Mouse (Mus musculus) kidney, postnatal 0 days (tissue): ENCODE measurements around the gene Strn. TPM values are rescaled to one million over a fixed set of nuclear protein-coding genes. Genes with fewer than 3 reads are reported as not detected.

Experiments used
- ATAC-seq: fragments of 200-750 bp; cut with Nextera tagmentation; replicated peaks from 2 replicates; pipeline ENCODE4 v1.8.0; 2017; ENCODE audit warnings: low read depth, moderate number of reproducible peaks, moderate TSS enrichment, moderate library complexity; ENCODE audit not compliant: low FRiP score
- DNase-seq: peaks from one replicate; pipeline ENCODE4 v3.0.0-alpha.2; 2016; ENCODE audit warnings: low spot score
- H3K27ac ChIP-seq: fragments of 300-500 bp; sonication (generic); 2 replicates; pipeline ENCODE4 v1.5.1; 2014; ENCODE audit warnings: mild to moderate bottlenecking
- H3K27me3 ChIP-seq: fragments of 300-500 bp; sonication (generic); 2 replicates; pipeline ENCODE4 v1.6.1; 2014; ENCODE audit warnings: low read length, mixed read lengths; ENCODE audit not compliant: insufficient read depth
- H3K36me3 ChIP-seq: fragments of 300-500 bp; sonication (generic); 2 replicates; pipeline ENCODE4 v1.6.1; 2014; ENCODE audit warnings: low read length, mixed read lengths; ENCODE audit not compliant: insufficient read depth
- H3K4me1 ChIP-seq: fragments of 300-500 bp; sonication (generic); replicated peaks from 2 replicates; pipeline ENCODE4 v1.6.1; 2014; ENCODE audit warnings: antibody characterized with exemption, low read length, mixed read lengths; ENCODE audit not compliant: insufficient read depth
- H3K4me2 ChIP-seq: fragments of 300-500 bp; sonication (generic); 2 replicates; pipeline ENCODE4 v1.6.1; 2014; ENCODE audit warnings: mild to moderate bottlenecking, low read length, moderate library complexity, mixed read lengths
- H3K4me3 ChIP-seq: fragments of 300-500 bp; sonication (generic); replicated peaks from 2 replicates; pipeline ENCODE4 v1.5.1; 2014; ENCODE audit warnings: low read depth, low read length
- H3K9ac ChIP-seq: fragments of 300-500 bp; sonication (generic); 2 replicates; pipeline ENCODE4 v1.6.1; 2014; ENCODE audit warnings: low read depth, low read length
- H3K9me3 ChIP-seq: fragments of 300-500 bp; sonication (generic); replicated peaks from 2 replicates; pipeline ENCODE4 v1.6.1; 2016; ENCODE audit warnings: low read length, inconsistent platforms, mixed read lengths
- CTCF ChIP-seq: IDR thresholded peaks from 2 replicates; pipeline ENCODE4 v1.5.1; 2016; ENCODE audit warnings: antibody characterized with exemption, low read depth, mild to moderate bottlenecking, moderate library complexity
- WGBS: fragments of 180-500 bp; shearing (Covaris S2); extraction: QIAGEN DNeasy Blood & Tissue Kit; methylation state at CpG from one replicate; pipeline ENCODE4 v1.1.7; 2014; 5-methylcytosine and 5-hydroxymethylcytosine counted together
- polyA plus RNA-seq: library from polyadenylated mRNA; unstranded; fragments of >200 nt; fragmentation: Nextera tagmentation; extraction: Ambion mirVana; gene quantifications from 2 replicates; pipeline ENCODE4 v1.2.1, GENCODE M21; 2015

Gene Strn
- 3.5 and 3.7 TPM in 2 replicates for polyA plus RNA-seq

DNA sequence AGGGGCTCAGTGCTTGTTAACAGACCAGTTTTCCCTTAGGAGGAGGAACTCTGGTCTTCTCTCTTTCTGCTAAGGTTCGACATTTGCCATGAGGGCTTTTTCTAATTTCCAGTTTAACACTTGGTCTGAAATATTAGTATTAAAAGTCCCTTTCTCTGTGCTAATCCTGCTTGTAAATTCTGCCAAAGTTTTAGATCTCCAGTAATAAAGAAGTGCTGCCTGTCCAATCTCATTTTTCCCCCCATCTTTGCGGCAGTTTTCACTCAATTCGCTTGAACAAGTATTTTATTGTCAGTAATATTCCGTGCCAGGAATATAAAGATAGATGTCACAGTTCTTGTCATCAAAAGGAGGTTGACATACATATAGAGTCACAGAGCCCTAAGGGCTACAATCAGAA, at the start of gene Strn:
Gene Strn (minus strand): TSS at position 101 of the 400 bp plus-strand sequence.
- peak within 1 kb of the TSS; percentile 93 for H3K4me3 ChIP-seq
- H3K9ac ChIP-seq = peak within 1 kb of the TSS; percentile 93
- TF ChIP-seq CTCF = no peak
- H3K4me1 ChIP-seq = 0 out of 2 replicates have a peak, but pooled peaks cover 4% of the 10 kb centered on the region
- no peak for DNase-seq
- peak within 1 kb of the TSS; percentile 92 for H3K27ac ChIP-seq
- peak within 1 kb of the TSS; percentile 85 for H3K4me2 ChIP-seq
- H3K27me3 ChIP-seq = no peaks in the 10 kb centered on the region
- no peaks in the 10 kb centered on the region for H3K36me3 ChIP-seq
- no peaks in the 10 kb centered on the region for H3K9me3 ChIP-seq
- no peak for ATAC-seq
- 24% methylated on average over 4 of the region's 4 CpGs for WGBS

DNA sequence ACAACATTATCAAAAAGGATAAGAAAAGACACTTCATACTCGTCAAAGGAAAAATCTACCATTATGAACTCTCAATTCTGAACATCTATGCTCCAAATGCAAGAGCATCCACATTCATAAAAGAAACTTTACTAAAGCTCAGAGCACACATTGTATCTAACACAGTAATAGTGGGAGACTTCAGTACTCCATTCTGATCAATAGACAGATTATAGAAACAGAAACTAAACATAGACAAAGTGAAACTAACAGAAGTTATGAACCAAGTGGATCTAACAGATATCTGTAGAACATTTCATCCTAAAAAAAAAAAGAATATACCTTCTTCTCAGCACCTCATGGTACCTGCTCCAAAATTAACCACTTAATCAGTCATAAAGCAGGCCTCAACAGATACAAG, 41.8 kb upstream of the Strn start:
- H3K4me1 ChIP-seq = no peaks in the 10 kb centered on the region
- H3K4me2 ChIP-seq = no peak overlapping the region
- TF ChIP-seq CTCF = no peak
- H3K4me3 ChIP-seq = no peak overlapping the region
- ATAC-seq (no peak), DNase-seq (no peak)
- H3K9ac ChIP-seq = no peak overlapping the region
- H3K27ac ChIP-seq = no peak overlapping the region
- 94% methylated on average over 1 of the region's 1 CpGs for WGBS
- H3K9me3 ChIP-seq = no peaks in the 10 kb centered on the region
- H3K36me3 ChIP-seq = 0 out of 2 replicates have a peak, but pooled peaks cover 4% of the 10 kb centered on the region
- no peaks in the 10 kb centered on the region for H3K27me3 ChIP-seq

DNA sequence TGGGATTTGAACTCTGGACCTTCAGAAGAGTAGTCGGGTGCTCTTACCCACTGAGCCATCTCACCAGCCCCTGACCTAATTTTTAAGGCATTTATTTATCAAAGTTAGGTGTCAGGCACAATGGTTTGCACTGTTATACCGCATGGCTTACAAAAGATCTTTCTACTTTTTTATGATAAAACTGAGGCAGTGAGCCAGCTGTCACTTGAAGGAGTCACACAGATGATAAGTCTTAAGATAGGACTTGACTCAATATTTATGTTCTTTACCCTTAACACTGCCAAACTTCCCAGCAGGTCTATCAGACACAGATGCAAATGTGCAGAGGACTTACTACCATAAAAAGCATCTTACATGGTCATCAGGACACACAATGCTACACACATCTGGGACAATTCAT, 35.3 kb upstream of the Strn start:
- Histone ChIP-seq H3K4me3 (no peak overlapping the region), H3K27me3 (no peaks in the 10 kb centered on the region), H3K27ac (no peak overlapping the region), H3K9ac (no peak overlapping the region), H3K9me3 (no peaks in the 10 kb centered on the region), H3K4me1 (no peaks in the 10 kb centered on the region), H3K4me2 (no peak overlapping the region), H3K36me3 (peaks cover 9% of the 10 kb centered on the region; the same call in 1 of the 2 replicates)
- WGBS = 89% methylated on average over 2 of the region's 2 CpGs
- no peak for ATAC-seq
- no peak for DNase-seq
- no peak for TF ChIP-seq CTCF

DNA sequence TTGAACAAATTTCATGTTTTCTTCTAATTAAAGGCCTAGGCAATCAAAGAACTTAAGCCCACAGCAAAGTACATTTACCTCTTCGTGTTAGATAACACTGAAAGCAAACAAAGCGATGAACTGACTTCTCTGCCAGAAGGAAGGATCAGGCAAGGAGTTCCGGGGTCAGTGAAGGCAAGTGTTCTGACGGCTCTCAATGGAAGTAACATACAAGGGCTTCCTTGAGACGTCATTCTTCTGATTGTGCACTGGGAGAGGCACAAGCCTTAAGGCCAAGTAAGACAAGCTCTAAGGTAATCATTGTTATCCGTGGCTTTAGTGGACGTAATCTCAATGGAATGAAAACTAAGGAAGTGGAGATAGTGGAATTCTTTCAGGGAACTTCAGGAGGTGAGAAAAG, 33.9 kb upstream of the Strn start:
- Histone ChIP-seq H3K27ac (no peak overlapping the region), H3K9ac (no peak overlapping the region), H3K27me3 (no peaks in the 10 kb centered on the region), H3K9me3 (no peaks in the 10 kb centered on the region), H3K36me3 (peaks cover 13% of the 10 kb centered on the region; the same call in 1 of the 2 replicates), H3K4me3 (no peak overlapping the region), H3K4me2 (no peak overlapping the region), H3K4me1 (no peaks in the 10 kb centered on the region)
- WGBS = 66% methylated on average over 7 of the region's 7 CpGs
- DNase-seq = no peak
- no peak for ATAC-seq
- TF ChIP-seq CTCF = no peak

DNA sequence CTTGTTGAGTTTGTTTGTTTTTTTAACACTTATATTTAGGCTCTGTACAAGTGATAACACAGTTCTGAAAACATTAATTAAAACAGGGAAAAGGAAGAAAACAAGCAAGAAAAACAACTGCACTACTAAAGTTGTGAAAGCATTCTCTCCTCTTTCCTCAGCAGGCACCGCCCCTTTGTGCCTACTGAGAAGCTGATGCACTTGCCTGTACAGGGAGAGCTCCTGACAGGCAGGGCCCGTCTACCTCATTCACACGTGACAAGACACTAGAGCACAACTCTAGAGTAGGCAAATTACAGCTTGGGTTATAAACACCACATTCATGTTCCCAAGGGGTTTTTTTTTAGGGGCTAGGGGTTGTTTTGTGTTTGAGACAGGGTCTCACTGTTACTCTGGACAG, 32.3 kb upstream of the Strn start:
- Histone ChIP-seq H3K9ac (no peak overlapping the region), H3K36me3 (peaks cover 22% of the 10 kb centered on the region), H3K4me3 (no peak overlapping the region), H3K4me1 (no peaks in the 10 kb centered on the region), H3K27ac (no peak overlapping the region), H3K9me3 (no peaks in the 10 kb centered on the region), H3K4me2 (no peak overlapping the region), H3K27me3 (no peaks in the 10 kb centered on the region)
- WGBS = 65% methylated on average over 3 of the region's 3 CpGs
- ATAC-seq (no peak), DNase-seq (no peak)
- no peak for TF ChIP-seq CTCF

DNA sequence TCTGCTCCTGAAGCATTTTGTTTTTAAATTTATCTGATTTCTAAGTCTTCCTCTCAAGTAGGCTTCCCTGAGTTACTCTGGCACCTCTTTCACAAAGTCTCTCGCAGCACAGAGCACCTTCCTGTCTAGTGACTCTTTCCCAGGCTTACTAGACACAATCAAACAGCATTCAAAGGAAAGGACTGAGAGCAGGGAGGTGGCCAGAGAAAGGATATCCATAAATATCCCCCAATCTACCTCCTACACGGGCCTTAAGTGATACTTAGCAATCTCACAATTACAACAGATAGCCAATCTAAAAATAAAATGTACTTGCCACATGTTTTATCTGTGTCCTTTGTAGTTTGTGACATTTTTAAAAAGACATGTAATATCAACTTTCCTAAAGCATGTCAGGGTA, 31.9 kb upstream of the Strn start:
- peaks cover 26% of the 10 kb centered on the region for H3K36me3 ChIP-seq
- WGBS = 52% methylated on average over 2 of the region's 2 CpGs
- no peak for ATAC-seq
- no peak for DNase-seq
- no peaks in the 10 kb centered on the region for H3K9me3 ChIP-seq
- H3K4me3 ChIP-seq = no peak overlapping the region
- H3K4me1 ChIP-seq = no peaks in the 10 kb centered on the region
- no peak overlapping the region for H3K27ac ChIP-seq
- H3K9ac ChIP-seq = no peak overlapping the region
- H3K4me2 ChIP-seq = no peak overlapping the region
- no peak for TF ChIP-seq CTCF
- no peaks in the 10 kb centered on the region for H3K27me3 ChIP-seq

DNA sequence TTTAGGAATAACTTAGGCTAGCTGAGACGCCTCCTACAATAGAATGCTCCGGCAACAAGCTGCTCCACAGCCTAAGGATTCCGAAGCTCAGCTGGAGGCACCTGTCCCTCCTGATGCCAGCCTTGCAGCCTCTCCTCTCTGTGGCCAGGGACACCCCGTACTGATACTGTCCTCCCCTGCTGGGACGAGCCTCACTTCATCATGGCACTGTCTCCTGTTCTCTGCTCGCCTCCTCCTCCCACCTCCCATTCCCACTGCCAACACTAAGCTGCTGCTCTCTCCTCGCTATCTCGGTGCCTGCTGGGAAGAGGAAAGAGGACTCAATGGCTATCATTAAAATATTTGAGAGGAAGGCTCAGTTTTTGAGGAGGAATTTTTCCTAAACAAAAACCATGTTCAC, 30.6 kb upstream of the Strn start:
- ATAC-seq (no peak), DNase-seq (no peak)
- no peaks in the 10 kb centered on the region for H3K27me3 ChIP-seq
- no peak overlapping the region for H3K9ac ChIP-seq
- H3K4me2 ChIP-seq = no peak overlapping the region
- 70% methylated on average over 8 of the region's 8 CpGs for WGBS
- H3K36me3 ChIP-seq = peaks cover 29% of the 10 kb centered on the region
- no peaks in the 10 kb centered on the region for H3K9me3 ChIP-seq
- no peak overlapping the region for H3K27ac ChIP-seq
- TF ChIP-seq CTCF = no peak
- H3K4me3 ChIP-seq = no peak overlapping the region
- no peaks in the 10 kb centered on the region for H3K4me1 ChIP-seq
